Mouse (Mus musculus): Measurements from ENCODE around the gene Tbc1d30.

Tbc1d30 gene

GRCm38 (mm10) chr10:121222881-121223280 lies 128.2 kb downstream of the Tbc1d30 start:
- no peaks in the 10 kb centered on the region for H3K36me3 ChIP-seq (ENCODE audit: control insufficient read depth, insufficient read depth, low read length, poor library complexity, severe bottlenecking)
- DNase-seq (ENCODE audit: low read depth, low spot score): no peak
- no peaks in the 10 kb centered on the region for H3K27me3 ChIP-seq (ENCODE audit: control insufficient read depth, insufficient read depth, low read length, poor library complexity, severe bottlenecking)

GRCm38 (mm10) chr10:121218616-121219015 lies 132.5 kb downstream of the Tbc1d30 start:
- H3K36me3 ChIP-seq (ENCODE audit: control insufficient read depth, insufficient read depth, low read length, poor library complexity, severe bottlenecking): no peaks in the 10 kb centered on the region
- no peak for DNase-seq (ENCODE audit: low read depth, low spot score)
- no peaks in the 10 kb centered on the region for H3K27me3 ChIP-seq (ENCODE audit: control insufficient read depth, insufficient read depth, low read length, poor library complexity, severe bottlenecking)

- Histone ChIP-seq H3K27me3 (ENCODE audit: control insufficient read depth, insufficient read depth, low read length, poor library complexity, severe bottlenecking) (no peaks in the 10 kb centered on the region), H3K36me3 (ENCODE audit: control insufficient read depth, insufficient read depth, low read length, poor library complexity, severe bottlenecking) (no peaks in the 10 kb centered on the region)
- DNase-seq (ENCODE audit: low read depth, low spot score): no peak
These were observed 134.3 kb downstream of the Tbc1d30 start for GRCm38 (mm10) chr10:121216804-121217203.
